Mouse (Mus musculus) heart, embryonic 15.5 days (tissue): ENCODE measurements around the gene Angptl2. TPM values are rescaled to one million over a fixed set of nuclear protein-coding genes. Genes with fewer than 3 reads are reported as not detected.

ENCODE experiments used
- ATAC-seq: fragments of 200-750 bp; cut with Nextera tagmentation; replicated peaks from 2 replicates; pipeline ENCODE4 v1.8.0; 2017; ENCODE audit warnings: low read depth, moderate TSS enrichment; ENCODE audit not compliant: insufficient number of reproducible peaks, insufficient read depth, low FRiP score
- H3K27ac ChIP-seq: fragments of 300-500 bp; sonication (generic); 2 replicates; pipeline ENCODE4 v1.5.1; 2015; ENCODE audit warnings: mild to moderate bottlenecking, inconsistent platforms
- H3K27me3 ChIP-seq: fragments of 300-500 bp; sonication (generic); 2 replicates; pipeline ENCODE4 v1.6.1; 2015; ENCODE audit warnings: inconsistent platforms
- H3K36me3 ChIP-seq: fragments of 300-500 bp; sonication (generic); 2 replicates; pipeline ENCODE4 v1.6.1; 2015; ENCODE audit warnings: mild to moderate bottlenecking, inconsistent platforms
- H3K4me1 ChIP-seq: fragments of 300-500 bp; sonication (generic); replicated peaks from 2 replicates; pipeline ENCODE4 v1.6.1; 2015; ENCODE audit warnings: inconsistent platforms
- H3K4me2 ChIP-seq: fragments of 300-500 bp; sonication (generic); 2 replicates; pipeline ENCODE4 v1.6.1; 2015; ENCODE audit warnings: inconsistent platforms, mild to moderate bottlenecking, moderate library complexity
- H3K4me3 ChIP-seq: fragments of 300-500 bp; sonication (generic); 2 replicates; pipeline ENCODE4 v1.5.1; 2015; ENCODE audit warnings: mild to moderate bottlenecking, inconsistent platforms
- H3K9ac ChIP-seq: fragments of 300-500 bp; sonication (generic); 2 replicates; pipeline ENCODE4 v1.6.1; 2015; ENCODE audit warnings: mild to moderate bottlenecking, inconsistent platforms
- H3K9me3 ChIP-seq: fragments of 300-500 bp; sonication (generic); replicated peaks from 2 replicates; pipeline ENCODE4 v1.6.1; 2016; ENCODE audit warnings: inconsistent platforms
- WGBS: fragments of 180-500 bp; shearing (Covaris S2); methylation state at CpG from one replicate; pipeline ENCODE4 v1.1.7; 2015; ENCODE audit warnings: mixed read lengths; 5-methylcytosine and 5-hydroxymethylcytosine counted together
- polyA plus RNA-seq: library from polyadenylated mRNA; unstranded; fragments of >200 nt; fragmentation: Nextera tagmentation; extraction: Ambion mirVana; gene quantifications from 2 replicates; pipeline ENCODE4 v1.2.1, GENCODE M21; 2015

The Angptl2 gene
- polyA plus RNA-seq, 1 experiment from 2014 or later = 59.1 TPM

GRCm38 (mm10) chr2:33256769-33257537 is 41.1 kb downstream of the Angptl2 start:
- Histone ChIP-seq H3K27me3 (no peaks in the 10 kb centered on the region), H3K9ac (no peak overlapping the region), H3K4me1 (peaks cover 59% of the 10 kb centered on the region), H3K27ac (no peak overlapping the region), H3K9me3 (no peaks in the 10 kb centered on the region), H3K36me3 (no peaks in the 10 kb centered on the region), H3K4me3 (no peak overlapping the region), H3K4me2 (no peak overlapping the region)
- no peak for ATAC-seq
- 44% methylated on average over 3 of the region's 3 CpGs for WGBS

DNA sequence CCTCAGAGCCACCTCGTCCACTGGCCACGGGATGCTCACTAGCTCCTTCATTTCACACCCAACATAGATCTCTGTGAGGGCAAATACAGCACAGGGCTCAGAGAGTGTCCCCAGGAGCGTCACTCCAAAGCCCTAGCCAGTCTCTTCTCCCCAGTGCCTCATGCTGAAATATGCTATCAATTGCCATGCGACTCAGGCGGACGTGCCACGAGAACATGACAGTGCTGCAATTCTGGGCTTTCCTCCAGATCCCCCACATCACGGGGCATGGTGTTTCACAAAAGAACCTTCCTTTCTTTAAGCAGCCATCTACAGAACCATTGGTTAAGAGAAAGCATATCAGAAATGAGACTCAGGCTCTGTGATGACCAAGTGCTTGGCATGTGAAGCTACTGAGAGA is 44.9 kb downstream of the Angptl2 start:
- Histone ChIP-seq H3K27me3 (no peaks in the 10 kb centered on the region), H3K27ac (peak overlapping the region; percentile 17; the same call in 1 of the 2 replicates), H3K9ac (no peak overlapping the region), H3K36me3 (no peaks in the 10 kb centered on the region), H3K4me2 (no peak overlapping the region), H3K4me1 (peaks cover 38% of the 10 kb centered on the region), H3K4me3 (no peak overlapping the region), H3K9me3 (no peaks in the 10 kb centered on the region)
- WGBS = 54% methylated on average over 8 of the region's 8 CpGs
- ATAC-seq = no peak

DNA sequence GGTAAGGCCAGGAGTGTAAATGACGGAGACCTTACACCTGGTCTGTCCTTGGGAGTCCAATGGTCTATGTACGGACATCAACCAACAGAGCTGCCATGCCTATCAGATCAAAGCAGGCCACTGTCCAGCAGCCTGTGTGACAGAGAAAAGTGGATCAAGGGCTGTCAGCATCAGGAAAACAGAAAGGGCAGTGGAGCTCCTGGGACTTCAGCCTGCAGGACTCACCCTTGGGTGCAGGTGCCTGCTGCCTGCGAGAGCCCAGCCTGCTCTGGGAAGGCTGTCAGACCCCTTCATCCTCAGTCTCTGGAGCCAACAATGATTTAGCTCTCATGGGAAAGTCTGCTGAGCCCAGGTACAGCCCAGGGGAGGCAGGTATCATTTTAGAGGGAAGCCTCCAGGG is 45.6 kb downstream of the Angptl2 start:
- Histone ChIP-seq H3K27me3 (no peaks in the 10 kb centered on the region), H3K27ac (no peak overlapping the region), H3K9ac (no peak overlapping the region), H3K4me1 (peaks cover 40% of the 10 kb centered on the region), H3K36me3 (no peaks in the 10 kb centered on the region), H3K4me2 (no peak overlapping the region), H3K9me3 (no peaks in the 10 kb centered on the region), H3K4me3 (no peak overlapping the region)
- WGBS = 86% methylated on average over 3 of the region's 3 CpGs
- no peak for ATAC-seq

DNA sequence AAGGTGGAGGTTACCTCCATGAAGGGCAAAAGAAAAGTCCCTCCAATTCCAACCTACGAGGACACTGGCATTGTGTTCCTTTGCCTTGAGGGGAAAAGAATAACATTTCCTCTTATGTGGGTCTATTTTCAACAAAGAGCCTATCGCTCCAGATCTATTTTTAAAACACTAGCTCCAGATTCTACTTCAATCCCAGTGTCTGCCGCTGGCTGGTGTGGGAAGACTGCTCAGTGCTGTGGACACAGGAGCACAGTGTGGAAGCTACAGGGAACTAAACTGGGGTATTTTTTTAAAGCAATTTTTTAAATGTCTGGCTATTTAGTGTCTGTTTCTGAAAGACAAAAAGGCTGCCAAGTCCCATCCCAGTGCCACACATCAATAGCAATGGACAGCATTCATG is 49.9 kb downstream of the Angptl2 start:
- 34% methylated on average over 3 of the region's 3 CpGs for WGBS
- 0 out of 2 replicates have a peak, but pooled peaks have one; percentile 42 for ATAC-seq
- Histone ChIP-seq H3K9me3 (no peaks in the 10 kb centered on the region), H3K4me3 (no peak overlapping the region), H3K4me2 (no peak overlapping the region), H3K9ac (no peak overlapping the region), H3K36me3 (no peaks in the 10 kb centered on the region), H3K4me1 (peaks cover 54% of the 10 kb centered on the region), H3K27ac (peak overlapping the region; percentile 93), H3K27me3 (no peaks in the 10 kb centered on the region)

GRCm38 (mm10) chr2:33267075-33267474 is 51.2 kb downstream of the Angptl2 start:
- no peaks in the 10 kb centered on the region for H3K36me3 ChIP-seq
- no peak overlapping the region for H3K4me2 ChIP-seq
- peaks cover 58% of the 10 kb centered on the region for H3K4me1 ChIP-seq
- no peak overlapping the region for H3K9ac ChIP-seq
- H3K27ac ChIP-seq = peak overlapping the region; percentile 93
- no peak for ATAC-seq
- 44% methylated on average over 1 of the region's 1 CpGs for WGBS
- H3K27me3 ChIP-seq = no peaks in the 10 kb centered on the region
- no peaks in the 10 kb centered on the region for H3K9me3 ChIP-seq
- no peak overlapping the region for H3K4me3 ChIP-seq

GRCm38 (mm10) chr2:33268384-33269131 is 52.7 kb downstream of the Angptl2 start:
- 54% methylated on average over 6 of the region's 6 CpGs for WGBS
- 0 out of 2 replicates have a peak overlapping the region, but pooled peaks have one; percentile 19 for H3K9ac ChIP-seq
- H3K4me2 ChIP-seq = no peak overlapping the region
- peak; percentile 28; the same call in 1 of the 2 replicates for ATAC-seq
- H3K27me3 ChIP-seq = no peaks in the 10 kb centered on the region
- no peaks in the 10 kb centered on the region for H3K9me3 ChIP-seq
- peak overlapping the region; percentile 87 for H3K27ac ChIP-seq
- H3K4me1 ChIP-seq = peaks cover 64% of the 10 kb centered on the region
- H3K4me3 ChIP-seq = no peak overlapping the region
- H3K36me3 ChIP-seq = no peaks in the 10 kb centered on the region

GRCm38 (mm10) chr2:33269132-33269493 is 53.2 kb downstream of the Angptl2 start:
- ATAC-seq = 0 out of 2 replicates have a peak, but pooled peaks have one; percentile 5
- peaks cover 63% of the 10 kb centered on the region for H3K4me1 ChIP-seq
- H3K27ac ChIP-seq = peak overlapping the region; percentile 87
- H3K27me3 ChIP-seq = no peaks in the 10 kb centered on the region
- H3K9ac ChIP-seq = no peak overlapping the region
- no peaks in the 10 kb centered on the region for H3K36me3 ChIP-seq
- no peak overlapping the region for H3K4me2 ChIP-seq
- H3K4me3 ChIP-seq = no peak overlapping the region
- 61% methylated on average over 2 of the region's 2 CpGs for WGBS
- H3K9me3 ChIP-seq = no peaks in the 10 kb centered on the region

DNA sequence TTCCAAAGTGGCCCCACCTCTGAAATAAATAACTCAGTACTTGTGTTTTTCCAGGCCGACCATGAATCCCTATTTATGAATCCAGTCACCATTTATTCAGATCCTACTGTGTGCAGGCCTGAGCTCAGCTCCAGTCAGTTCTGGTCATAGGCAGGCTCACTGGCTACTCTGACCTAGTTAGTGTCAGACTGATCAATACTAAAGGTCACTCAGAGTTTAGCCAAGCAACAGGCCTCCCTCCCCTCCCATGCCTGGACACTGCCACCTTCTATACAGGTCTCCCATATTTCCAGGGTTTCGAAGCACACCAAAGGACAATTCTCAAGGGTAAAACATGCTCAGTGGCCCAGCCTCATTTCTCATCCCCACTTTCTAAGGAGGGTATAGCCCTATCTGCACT is 54.7 kb downstream of the Angptl2 start:
- Histone ChIP-seq H3K4me3 (no peak overlapping the region), H3K4me2 (no peak overlapping the region), H3K27ac (no peak overlapping the region), H3K9me3 (no peaks in the 10 kb centered on the region), H3K27me3 (no peaks in the 10 kb centered on the region), H3K4me1 (peaks cover 60% of the 10 kb centered on the region), H3K9ac (no peak overlapping the region), H3K36me3 (no peaks in the 10 kb centered on the region)
- ATAC-seq = no peak
- WGBS = 85% methylated on average over 2 of the region's 2 CpGs

DNA sequence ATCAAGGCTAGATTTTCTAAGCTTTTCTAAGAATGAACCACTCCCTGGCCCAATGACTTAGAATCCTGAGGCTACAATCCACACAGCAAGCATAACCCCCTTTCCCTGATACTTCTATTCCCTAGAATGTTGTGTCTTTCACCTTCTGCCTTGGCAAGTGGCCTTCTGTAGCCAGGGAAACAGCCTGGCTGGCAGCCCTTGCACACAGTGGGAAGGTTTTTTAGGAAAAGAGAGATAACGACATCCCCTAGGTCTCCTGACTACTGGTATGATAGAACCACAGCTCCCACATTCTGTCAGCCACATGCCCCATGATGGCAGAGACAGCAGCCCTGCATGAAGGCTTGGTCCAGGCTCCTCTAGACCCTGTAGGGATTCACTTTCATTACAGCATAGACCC is 55.6 kb downstream of the Angptl2 start:
- WGBS = 43% methylated on average over 1 of the region's 1 CpGs
- H3K9me3 ChIP-seq = no peaks in the 10 kb centered on the region
- H3K27me3 ChIP-seq = no peaks in the 10 kb centered on the region
- no peak overlapping the region for H3K4me3 ChIP-seq
- H3K36me3 ChIP-seq = no peaks in the 10 kb centered on the region
- no peak overlapping the region for H3K4me2 ChIP-seq
- peaks cover 52% of the 10 kb centered on the region for H3K4me1 ChIP-seq
- no peak for ATAC-seq
- H3K9ac ChIP-seq = no peak overlapping the region
- no peak overlapping the region for H3K27ac ChIP-seq

DNA sequence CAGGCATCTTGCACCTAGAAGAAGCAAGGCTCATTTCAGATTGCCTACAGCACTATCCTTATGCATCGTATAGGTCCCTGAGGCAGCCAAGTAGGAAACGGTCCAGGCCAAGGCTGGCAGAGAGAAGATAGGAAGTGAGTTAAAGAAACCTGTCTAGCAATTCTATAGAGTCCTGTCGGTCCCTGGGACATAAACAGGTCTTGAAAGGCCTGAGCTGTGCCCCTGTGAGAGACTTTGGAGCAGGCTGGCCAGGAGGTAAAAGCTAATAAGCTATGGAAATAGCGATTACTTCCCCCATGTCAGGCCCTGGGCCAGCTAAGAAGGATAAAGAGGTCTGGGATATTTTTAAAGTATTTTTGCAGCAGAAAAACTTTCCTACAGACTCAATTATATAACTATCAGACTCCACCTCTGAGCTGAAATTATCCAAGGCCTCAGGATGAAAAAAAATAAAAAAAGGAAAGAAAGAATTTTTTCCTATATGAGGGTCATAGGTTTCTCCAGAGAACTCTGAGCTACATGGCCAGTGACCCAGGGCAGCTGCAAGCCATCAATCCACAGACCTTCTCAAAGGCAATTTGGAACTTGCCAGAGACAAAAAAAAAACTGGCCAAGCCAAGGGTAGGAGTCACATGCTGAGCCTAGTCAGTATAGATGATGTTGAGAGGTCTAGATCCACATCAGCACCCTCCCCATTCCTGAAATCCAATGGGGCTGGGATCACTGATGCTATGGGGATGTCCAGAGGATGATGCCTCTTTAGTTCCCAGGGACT is 57.0 kb downstream of the Angptl2 start:
- Histone ChIP-seq H3K4me2 (no peak overlapping the region), H3K4me1 (peaks cover 40% of the 10 kb centered on the region), H3K27me3 (no peaks in the 10 kb centered on the region), H3K27ac (peak overlapping the region; percentile 57), H3K9ac (no peak overlapping the region), H3K4me3 (no peak overlapping the region), H3K9me3 (no peaks in the 10 kb centered on the region), H3K36me3 (no peaks in the 10 kb centered on the region)
- 65% methylated on average over 4 of the region's 4 CpGs for WGBS
- no peak for ATAC-seq
